Mouse (Mus musculus): ENCODE data around the gene Ms4a5. TPM values are rescaled to one million over a fixed set of nuclear protein-coding genes. Genes with fewer than 3 reads are reported as not detected.

Gene Ms4a5
- polyA plus RNA-seq, 1 experiment from 2014 or later = not detected

DNA sequence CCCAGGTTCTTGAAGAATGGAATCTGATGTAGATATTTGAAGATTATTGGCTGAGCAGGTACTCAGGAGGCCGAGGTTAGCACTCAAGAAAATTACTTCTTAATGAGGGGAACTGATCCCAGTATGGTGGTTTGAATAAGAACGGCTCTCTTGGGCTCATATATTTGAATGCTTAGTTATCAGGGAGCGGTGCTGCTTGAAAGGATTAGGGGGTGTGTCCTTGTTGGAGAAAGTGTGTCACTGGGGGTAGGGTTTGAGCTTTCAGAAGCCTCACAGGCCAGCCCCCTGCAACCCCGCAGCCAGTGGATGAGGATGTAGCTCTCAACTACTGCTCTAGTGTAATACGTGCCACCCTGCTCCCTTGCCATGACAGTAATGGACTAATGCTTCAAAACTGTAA is 41.1 kb downstream of the Ms4a5 start:
- DNase-seq (ENCODE audit: low spot score) (no peak), ATAC-seq (no peak)
- H3K4me3 ChIP-seq (ENCODE audit: low read depth, low read length) = no peak overlapping the region
- no peak overlapping the region for H3K27ac ChIP-seq (ENCODE audit: low read depth, low read length)
- H3K9me3 ChIP-seq (replicated peaks; ENCODE audit: control insufficient read depth, low read length) = no peaks in the 10 kb centered on the region
- H3K36me3 ChIP-seq (ENCODE audit: control insufficient read depth, insufficient read depth, low read length) = no peaks in the 10 kb centered on the region
- H3K9ac ChIP-seq (ENCODE audit: low read length) = no peak overlapping the region
- 58% methylated on average over 5 of the region's 5 CpGs for WGBS
- no peak overlapping the region for H3K4me2 ChIP-seq (ENCODE audit: low read length)
- no peaks in the 10 kb centered on the region for H3K27me3 ChIP-seq (replicated peaks; ENCODE audit: control insufficient read depth, insufficient read depth, low read length)
- H3K4me1 ChIP-seq (ENCODE audit: control insufficient read depth, insufficient read depth, low read length) = no peaks in the 10 kb centered on the region

GRCm38 (mm10) chr19:11235820-11236219 is 47.9 kb downstream of the Ms4a5 start:
- no peak overlapping the region for H3K4me3 ChIP-seq (ENCODE audit: low read depth, low read length)
- H3K36me3 ChIP-seq (ENCODE audit: control insufficient read depth, insufficient read depth, low read length) = no peaks in the 10 kb centered on the region
- H3K9ac ChIP-seq (ENCODE audit: low read length) = no peak overlapping the region
- no peaks in the 10 kb centered on the region for H3K9me3 ChIP-seq (replicated peaks; ENCODE audit: control insufficient read depth, low read length)
- no peaks in the 10 kb centered on the region for H3K4me1 ChIP-seq (ENCODE audit: control insufficient read depth, insufficient read depth, low read length)
- no peak overlapping the region for H3K4me2 ChIP-seq (ENCODE audit: low read length)
- H3K27me3 ChIP-seq (replicated peaks; ENCODE audit: control insufficient read depth, insufficient read depth, low read length) = no peaks in the 10 kb centered on the region
- DNase-seq (ENCODE audit: low spot score) (no peak), ATAC-seq (no peak)
- no peak overlapping the region for H3K27ac ChIP-seq (ENCODE audit: low read depth, low read length)

GRCm38 (mm10) chr19:11234921-11235735 is 48.5 kb downstream of the Ms4a5 start:
- 71% methylated on average over 5 of the region's 5 CpGs for WGBS
- H3K27me3 ChIP-seq (replicated peaks; ENCODE audit: control insufficient read depth, insufficient read depth, low read length) = no peaks in the 10 kb centered on the region

GRCm38 (mm10) chr19:11234244-11234643 is 49.4 kb downstream of the Ms4a5 start:
- Histone ChIP-seq H3K9ac (ENCODE audit: low read length) (no peak overlapping the region), H3K4me2 (ENCODE audit: low read length) (no peak overlapping the region), H3K27me3 (replicated peaks; ENCODE audit: control insufficient read depth, insufficient read depth, low read length) (no peaks in the 10 kb centered on the region), H3K9me3 (replicated peaks; ENCODE audit: control insufficient read depth, low read length) (no peaks in the 10 kb centered on the region), H3K4me3 (ENCODE audit: low read depth, low read length) (no peak overlapping the region), H3K4me1 (ENCODE audit: control insufficient read depth, insufficient read depth, low read length) (no peaks in the 10 kb centered on the region), H3K27ac (ENCODE audit: low read depth, low read length) (no peak overlapping the region), H3K36me3 (ENCODE audit: control insufficient read depth, insufficient read depth, low read length) (no peaks in the 10 kb centered on the region)
- no peak for DNase-seq (ENCODE audit: low spot score)
- no peak for ATAC-seq
- WGBS = 84% methylated on average over 5 of the region's 5 CpGs

More at GRCm38 (mm10) chr19:11234921-11235735, 48.5 kb downstream of the Ms4a5 start:
- H3K36me3 ChIP-seq (ENCODE audit: control insufficient read depth, insufficient read depth, low read length) = no peaks in the 10 kb centered on the region
- no peaks in the 10 kb centered on the region for H3K4me1 ChIP-seq (ENCODE audit: control insufficient read depth, insufficient read depth, low read length)
- H3K27ac ChIP-seq (ENCODE audit: low read depth, low read length) = no peak overlapping the region
- ATAC-seq (no peak), DNase-seq (ENCODE audit: low spot score) (no peak)
- H3K9me3 ChIP-seq (replicated peaks; ENCODE audit: control insufficient read depth, low read length) = no peaks in the 10 kb centered on the region
- H3K9ac ChIP-seq (ENCODE audit: low read length) = no peak overlapping the region
- no peak overlapping the region for H3K4me2 ChIP-seq (ENCODE audit: low read length)
- H3K4me3 ChIP-seq (ENCODE audit: low read depth, low read length) = no peak overlapping the region

DNA sequence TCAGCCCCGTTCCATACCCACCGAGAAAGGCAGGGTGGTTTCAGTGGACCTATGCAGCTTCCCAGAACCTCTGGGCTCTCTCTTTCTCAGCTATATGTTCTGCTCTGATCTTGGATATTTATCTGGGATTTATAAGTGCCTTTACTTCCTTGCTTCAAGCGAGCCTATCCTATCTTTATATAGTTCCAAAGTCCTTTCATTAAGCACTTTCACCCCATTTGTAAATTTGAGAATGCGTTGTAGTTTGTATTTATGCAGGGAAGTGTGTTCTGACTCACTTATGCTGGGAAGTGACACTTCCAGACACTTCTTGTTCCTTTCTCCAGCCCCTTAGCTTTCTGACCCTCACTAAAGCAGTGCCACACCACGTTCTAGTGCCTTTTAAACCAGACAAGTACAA is 51.3 kb downstream of the Ms4a5 start, which contains the start of gene Ms4a12:
Gene Ms4a12, minus strand, starts transcription at position 101 of the 400 bp plus-strand sequence.
- no peak within 1 kb of the TSS for H3K27ac ChIP-seq (ENCODE audit: low read depth, low read length)
- no peaks in the 10 kb centered on the region for H3K27me3 ChIP-seq (replicated peaks; ENCODE audit: control insufficient read depth, insufficient read depth, low read length)
- no peak for ATAC-seq
- no peaks in the 10 kb centered on the region for H3K9me3 ChIP-seq (replicated peaks; ENCODE audit: control insufficient read depth, low read length)
- no peak within 1 kb of the TSS for H3K9ac ChIP-seq (ENCODE audit: low read length)
- WGBS = 78% methylated on average over 5 of the region's 5 CpGs
- no peak within 1 kb of the TSS for H3K4me2 ChIP-seq (ENCODE audit: low read length)
- DNase-seq (ENCODE audit: low spot score) = no peak
- H3K4me3 ChIP-seq (ENCODE audit: low read depth, low read length) = no peak within 1 kb of the TSS
- H3K4me1 ChIP-seq (ENCODE audit: control insufficient read depth, insufficient read depth, low read length) = no peaks in the 10 kb centered on the region
- no peaks in the 10 kb centered on the region for H3K36me3 ChIP-seq (ENCODE audit: control insufficient read depth, insufficient read depth, low read length)

Other genes starting within 250 kb of the Ms4a5 start
- gene Ms4a8a, start 202.8 kb downstream of the Ms4a5 start, polyA plus RNA-seq (2014; fragmentation: Nextera tagmentation; extraction: Ambion mirVana) = not detected in 2 replicates
- gene 1700017D01Rik, start 153.0 kb downstream of the Ms4a5 start, polyA plus RNA-seq (2014; fragmentation: Nextera tagmentation; extraction: Ambion mirVana) = not detected in 2 replicates
- not detected in 2 replicates for gene 1700025F22Rik, start 118.6 kb downstream of the Ms4a5 start, polyA plus RNA-seq (2014; fragmentation: Nextera tagmentation; extraction: Ambion mirVana)
- gene Ms4a13, start 87.1 kb downstream of the Ms4a5 start, polyA plus RNA-seq (2014; fragmentation: Nextera tagmentation; extraction: Ambion mirVana) = not detected in 2 replicates
- not detected in 2 replicates for gene Ms4a12, start 51.4 kb downstream of the Ms4a5 start, polyA plus RNA-seq (2014; fragmentation: Nextera tagmentation; extraction: Ambion mirVana)
- gene Ms4a1, start 17.6 kb downstream of the Ms4a5 start, polyA plus RNA-seq (2014; fragmentation: Nextera tagmentation; extraction: Ambion mirVana) = not detected in 2 replicates
- gene Ms4a14, start 30.6 kb upstream of the Ms4a5 start, polyA plus RNA-seq (2014; fragmentation: Nextera tagmentation; extraction: Ambion mirVana) = not detected in 2 replicates
- gene Ms4a7, start 52.3 kb upstream of the Ms4a5 start, polyA plus RNA-seq (2014; fragmentation: Nextera tagmentation; extraction: Ambion mirVana) = 2.4 and 3.1 TPM in 2 replicates
- gene Ms4a4a, start 91.7 kb upstream of the Ms4a5 start, polyA plus RNA-seq (2014; fragmentation: Nextera tagmentation; extraction: Ambion mirVana) = 0.46 and 0.57 TPM in 2 replicates
- gene Ms4a4c, start 120.9 kb upstream of the Ms4a5 start, polyA plus RNA-seq (2014; fragmentation: Nextera tagmentation; extraction: Ambion mirVana) = not detected in 2 replicates
- not detected in 2 replicates for gene Ms4a4b, start 159.7 kb upstream of the Ms4a5 start, polyA plus RNA-seq (2014; fragmentation: Nextera tagmentation; extraction: Ambion mirVana)
- 1.6 and 2.3 TPM in 2 replicates for gene Ms4a6c, start 185.5 kb upstream of the Ms4a5 start, polyA plus RNA-seq (2014; fragmentation: Nextera tagmentation; extraction: Ambion mirVana)
- not detected in 2 replicates for gene Gm8369, start 202.1 kb upstream of the Ms4a5 start, polyA plus RNA-seq (2014; fragmentation: Nextera tagmentation; extraction: Ambion mirVana)
- 2.8 and 3.1 TPM in 2 replicates for gene Ms4a6b, start 232.6 kb upstream of the Ms4a5 start, polyA plus RNA-seq (2014; fragmentation: Nextera tagmentation; extraction: Ambion mirVana)